Mouse (Mus musculus) lung, adult 2 months (tissue): ENCODE measurements around the gene Shroom3. TPM values are rescaled to one million over a fixed set of nuclear protein-coding genes. Genes with fewer than 3 reads are reported as not detected.
A peak's percentile ranks its signal among the peaks of the same experiment; 100 is the strongest.

Source experiments
- DNase-seq: peaks from one replicate; pipeline ENCODE4 v3.0.0; 2022
- H3K4me1 ChIP-seq: fragments of 200-500 bp; 2 replicates; pipeline ENCODE4 v1.6.1; 2011; ENCODE audit warnings: low read length; ENCODE audit not compliant: control insufficient read depth, insufficient read depth
- H3K4me3 ChIP-seq: fragments of 200-500 bp; replicated peaks from 2 replicates; pipeline ENCODE3; 2011; ENCODE audit warnings: low read depth, mild to moderate bottlenecking, control low read depth, low read length; ENCODE audit errors: extremely low read depth
- CTCF ChIP-seq: fragments of 200-500 bp; IDR thresholded peaks from 2 replicates; pipeline ENCODE4 v1.5.1; 2011; ENCODE audit warnings: mild to moderate bottlenecking, low read length, control low read depth; ENCODE audit not compliant: insufficient read depth
- POLR2A ChIP-seq: fragments of 200-500 bp; IDR thresholded peaks from 2 replicates; pipeline ENCODE4 v1.6.1; 2011; ENCODE audit warnings: low read depth, mild to moderate bottlenecking, control low read depth, low read length, borderline replicate concordance; ENCODE audit errors: extremely low read depth
- WGBS: fragments of 180-500 bp; shearing (Covaris S2); methylation state at CpG from one replicate; pipeline ENCODE4 v1.1.7; 2018; 5-methylcytosine and 5-hydroxymethylcytosine counted together
- polyA plus RNA-seq: library from polyadenylated mRNA; depleted of rRNA; stranded (reverse); fragments of >200 nt; gene quantifications from 2 replicates; pipeline ENCODE4 v1.2.3, GENCODE M21; 2012

Shroom3 gene
- polyA plus RNA-seq, 1 experiment = 63.6 TPM

GRCm38 (mm10) chr5:92896725-92897280, 213.6 kb downstream of the Shroom3 start:
- peaks cover 23% of the 10 kb centered on the region for H3K4me1 ChIP-seq
- no peak for DNase-seq
- 75% methylated on average over 1 of the region's 1 CpGs for WGBS
- TF ChIP-seq POLR2A (no peak), CTCF (no peak)
- H3K4me3 ChIP-seq = no peak overlapping the region

GRCm38 (mm10) chr5:92897766-92898745, 214.8 kb downstream of the Shroom3 start:
- Histone ChIP-seq H3K4me1 (peaks cover 21% of the 10 kb centered on the region), H3K4me3 (peak overlapping the region; percentile 59)
- TF ChIP-seq CTCF (no peak), POLR2A (peak; percentile 34; the same call in 1 of the 2 replicates)
- 4% methylated on average over 95 of the region's 96 CpGs for WGBS
- DNase-seq = peak; percentile 81

DNA sequence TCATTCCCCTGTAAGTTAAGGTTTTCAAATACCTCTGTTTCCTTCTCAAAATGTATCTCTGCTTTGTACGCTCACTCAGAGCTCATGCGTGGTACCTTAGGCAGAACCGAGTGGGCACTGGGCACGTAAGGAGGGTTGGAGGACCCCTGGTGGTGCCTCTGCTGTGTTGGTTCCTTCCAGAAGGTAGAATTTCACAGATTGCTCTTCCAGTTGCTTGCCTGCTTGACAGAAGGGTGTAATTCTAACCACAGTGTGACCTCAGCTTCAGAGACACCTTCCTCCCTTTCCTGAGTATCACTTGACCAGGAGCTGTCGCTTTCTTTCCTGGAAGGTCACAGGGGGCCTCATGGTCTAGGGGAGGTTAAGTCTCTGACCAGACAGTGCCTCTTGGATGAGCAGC, 217.2 kb downstream of the Shroom3 start:
- no peak for TF ChIP-seq CTCF
- TF ChIP-seq POLR2A = no peak
- no peak for DNase-seq
- no peak overlapping the region for H3K4me3 ChIP-seq
- WGBS = 57% methylated on average over 5 of the region's 5 CpGs
- peaks cover 30% of the 10 kb centered on the region for H3K4me1 ChIP-seq

- peaks cover 36% of the 10 kb centered on the region for H3K4me1 ChIP-seq
- no peak for TF ChIP-seq CTCF
- TF ChIP-seq POLR2A = no peak
- DNase-seq = no peak
- H3K4me3 ChIP-seq = no peak overlapping the region
- WGBS = 58% methylated on average over 7 of the region's 7 CpGs
Measured at GRCm38 (mm10) chr5:92901870-92902269, 218.6 kb downstream of the Shroom3 start.

- peaks cover 26% of the 10 kb centered on the region for H3K4me1 ChIP-seq
- no peak overlapping the region for H3K4me3 ChIP-seq
- DNase-seq = no peak
- WGBS = 57% methylated on average over 9 of the region's 9 CpGs
- TF ChIP-seq POLR2A (no peak), CTCF (no peak)
Measured at GRCm38 (mm10) chr5:92905146-92905545, 221.9 kb downstream of the Shroom3 start.

- no peak for DNase-seq
- Histone ChIP-seq H3K4me1 (peaks cover 25% of the 10 kb centered on the region), H3K4me3 (no peak overlapping the region)
- WGBS = 26% methylated on average over 8 of the region's 8 CpGs
- TF ChIP-seq POLR2A (no peak), CTCF (no peak)
Measured at GRCm38 (mm10) chr5:92905594-92906008, 222.4 kb downstream of the Shroom3 start.

DNA sequence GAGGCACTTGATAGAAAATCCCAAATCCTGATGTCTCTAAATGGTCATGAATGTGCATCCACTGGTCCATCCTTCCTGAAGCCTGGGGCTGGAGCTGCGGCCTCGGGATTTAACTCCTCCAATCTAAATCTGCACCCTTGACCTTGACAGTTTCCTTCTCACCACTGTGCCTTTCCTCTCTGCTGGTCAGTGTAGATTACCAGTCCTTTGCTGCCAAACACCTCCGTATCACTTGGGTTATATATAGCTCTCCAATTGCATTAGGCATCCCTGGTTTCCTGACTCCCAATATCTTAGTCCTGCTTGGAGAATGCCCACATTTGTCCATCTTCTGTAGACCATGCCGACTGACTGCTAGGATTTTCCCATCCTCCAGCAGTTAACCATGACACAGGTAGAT, 225.0 kb downstream of the Shroom3 start:
- TF ChIP-seq CTCF (no peak), POLR2A (no peak)
- 67% methylated on average over 4 of the region's 4 CpGs for WGBS
- no peak for DNase-seq
- Histone ChIP-seq H3K4me1 (peaks cover 25% of the 10 kb centered on the region), H3K4me3 (no peak overlapping the region)

GRCm38 (mm10) chr5:92910838-92911237, 227.6 kb downstream of the Shroom3 start:
- Histone ChIP-seq H3K4me3 (no peak overlapping the region), H3K4me1 (peaks cover 15% of the 10 kb centered on the region)
- 44% methylated on average over 3 of the region's 3 CpGs for WGBS
- TF ChIP-seq POLR2A = no peak
- TF ChIP-seq CTCF = no peak
- no peak for DNase-seq

GRCm38 (mm10) chr5:92915421-92915820, 232.2 kb downstream of the Shroom3 start:
- H3K4me1 ChIP-seq = peaks cover 23% of the 10 kb centered on the region
- no peak for DNase-seq
- TF ChIP-seq CTCF (no peak), POLR2A (no peak)
- H3K4me3 ChIP-seq = no peak overlapping the region
- 71% methylated on average over 10 of the region's 10 CpGs for WGBS
